Mouse (Mus musculus) pancreas, adult 10 weeks (tissue): Measurements from ENCODE around the gene Fbxl17. TPM values are rescaled to one million over a fixed set of nuclear protein-coding genes. Genes with fewer than 3 reads are reported as not detected.

Experiments used
- polyA plus RNA-seq: library from polyadenylated mRNA; stranded (reverse); fragments of 350-450 nt; fragmentation: Illumina TruSeq; extraction: RNeasy Lipid Tissue Mini Kit (QIAGEN cat#74804); gene quantifications from one replicate; pipeline ENCODE4 v1.2.3, GENCODE M21; 2015; ENCODE audit warnings: low read depth, low replicate concordance; ENCODE audit not compliant: insufficient read depth

Gene Fbxl17
- 4.9 TPM for polyA plus RNA-seq

DNA sequence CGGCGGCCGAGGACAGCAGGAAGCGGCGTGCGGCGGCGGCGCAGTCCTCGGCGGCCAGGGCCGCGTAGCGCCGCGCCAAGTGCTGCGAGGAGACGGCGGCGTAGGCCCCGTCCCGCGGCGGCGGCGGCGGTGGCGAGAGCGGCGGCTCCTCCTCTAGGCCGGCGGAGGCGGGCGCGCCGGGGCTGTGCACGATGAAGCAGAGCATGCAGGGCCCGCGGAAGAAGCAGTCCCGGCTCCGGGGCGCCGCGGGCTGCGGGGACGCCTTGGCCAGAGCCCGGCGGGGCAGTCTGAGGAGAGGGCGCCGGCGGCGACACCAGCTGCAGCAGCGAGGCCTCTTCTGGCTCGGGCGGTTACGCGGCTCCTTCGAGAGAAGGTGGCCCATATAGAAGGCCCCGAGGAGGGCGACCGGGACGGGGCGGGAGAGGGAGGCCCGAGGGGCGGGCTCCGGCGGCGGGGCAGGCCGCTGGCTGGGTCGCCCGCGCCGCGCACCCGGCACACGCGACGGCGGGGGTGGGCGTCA is at the start of gene Fbxl17:
Gene Fbxl17, minus strand, starts transcription at position 382 of the 520 bp plus-strand sequence.

